Mouse (Mus musculus) retina, adult 2 months (tissue): ENCODE measurements around the gene Scaf11.
"Not testable (repeated sequence)": the region's sequence is repeated elsewhere in the genome, so short reads cannot be mapped to it uniquely, and the experiment has no call there.

ENCODE experiments used
- DNase-seq: peaks from one replicate; pipeline ENCODE4 v3.0.0-alpha.2; 2012; ENCODE audit warnings: low read depth, low spot score

Scaf11 gene

DNA sequence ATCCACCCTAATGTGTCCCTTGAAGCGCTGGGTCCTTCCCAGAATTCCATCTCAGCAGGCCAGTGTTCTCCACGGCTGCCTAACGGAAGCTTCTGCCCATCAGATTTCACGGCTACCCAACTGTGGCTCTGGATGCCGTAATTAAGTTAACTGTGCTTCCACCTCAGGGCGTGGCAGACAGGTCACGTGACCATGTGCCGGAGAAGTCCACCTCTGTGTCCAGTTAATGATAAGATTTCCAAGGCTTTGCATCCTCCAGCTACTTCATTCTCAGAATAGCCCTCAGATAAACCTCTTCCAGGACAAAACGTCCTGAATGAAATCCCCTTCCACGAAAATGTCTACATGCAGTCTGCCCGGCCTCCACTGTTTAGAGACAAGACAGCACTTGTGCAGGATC, 4.4 kb upstream of the Scaf11 start:
- no peak for DNase-seq

DNA sequence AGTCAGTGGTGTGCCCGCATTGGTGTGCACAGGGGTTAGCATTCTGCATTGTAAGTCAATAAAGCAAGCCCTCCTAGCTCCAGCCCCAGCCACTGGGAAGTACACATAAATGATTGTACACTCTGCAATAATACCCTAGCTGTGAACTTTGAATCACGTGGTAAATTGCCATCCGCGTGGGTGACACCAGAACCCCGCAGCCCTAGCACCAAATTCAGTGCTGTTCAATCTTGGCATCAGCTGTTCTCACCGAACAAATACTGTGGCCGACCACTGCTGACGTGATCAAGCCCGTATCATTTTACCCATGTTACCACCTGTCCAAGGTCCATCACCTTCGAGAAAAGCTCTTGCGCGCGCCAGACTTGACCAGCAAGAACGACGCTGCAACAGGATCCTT, 3.2 kb upstream of the Scaf11 start:
- DNase-seq: no peak

DNA sequence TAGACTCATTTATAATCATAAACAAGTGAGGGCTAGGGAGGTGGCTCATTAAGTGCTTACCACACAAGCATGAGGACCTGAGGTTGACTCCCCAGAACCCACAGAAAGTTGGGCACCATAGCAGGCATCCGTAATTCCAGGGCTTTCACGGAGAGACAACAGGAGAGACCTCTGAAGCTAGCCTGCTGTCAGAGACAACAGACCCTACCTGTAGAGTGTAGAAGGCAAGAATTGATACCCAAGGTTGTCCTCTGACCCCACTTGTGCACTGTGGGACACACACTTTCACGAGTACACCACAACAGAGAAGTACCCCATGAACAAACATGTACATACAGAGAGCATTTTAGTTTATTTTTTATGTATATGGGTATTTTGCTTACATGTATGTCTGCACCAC, 2.0 kb upstream of the Scaf11 start:
- DNase-seq: no peak

DNA sequence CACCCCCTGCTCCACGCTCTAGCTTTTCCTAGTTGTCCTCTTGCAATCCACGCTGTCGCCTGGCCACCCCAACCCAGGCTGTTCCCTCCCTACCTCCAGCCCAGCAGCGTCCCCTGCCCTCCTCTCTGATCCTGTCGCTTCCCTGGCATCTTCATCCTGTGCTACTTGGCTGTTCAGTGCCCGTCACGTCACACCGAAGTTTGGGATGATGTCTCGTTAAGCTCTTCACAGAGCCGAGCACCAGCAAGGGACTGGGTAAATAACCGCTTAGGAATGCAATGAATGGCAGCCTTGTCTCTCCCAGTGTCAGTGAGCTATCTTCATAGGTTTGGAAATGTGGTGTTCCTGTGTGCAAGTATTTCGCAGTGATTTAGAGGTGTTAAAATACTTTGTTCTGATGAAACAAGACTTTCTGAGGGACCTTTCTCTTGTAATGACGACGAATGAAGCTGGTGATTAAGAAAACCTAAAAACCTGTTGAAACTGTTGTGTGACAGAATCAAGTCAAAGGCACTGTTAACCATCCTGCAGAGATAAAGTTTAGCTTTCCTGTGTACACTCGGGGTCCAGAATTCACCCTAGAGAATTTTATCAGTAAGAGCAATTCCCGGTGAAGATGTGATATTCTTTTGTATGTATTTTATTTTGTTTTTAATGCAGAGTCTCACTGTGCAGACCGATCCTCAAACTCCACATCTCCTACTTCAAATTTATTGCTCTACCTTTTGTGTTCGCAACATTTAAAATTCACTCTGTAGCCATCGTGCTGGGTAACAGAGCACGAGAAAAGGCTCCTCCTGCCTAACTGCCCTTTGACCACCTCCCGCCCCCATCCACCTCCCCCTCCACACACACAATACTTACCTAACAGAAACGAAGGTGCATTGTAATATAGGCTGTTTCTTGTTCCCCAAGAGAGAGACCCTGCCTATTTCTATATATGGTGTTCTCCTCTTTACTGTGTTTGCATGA, 1.2 kb upstream of the Scaf11 start:
- DNase-seq: peak; percentile 26

DNA sequence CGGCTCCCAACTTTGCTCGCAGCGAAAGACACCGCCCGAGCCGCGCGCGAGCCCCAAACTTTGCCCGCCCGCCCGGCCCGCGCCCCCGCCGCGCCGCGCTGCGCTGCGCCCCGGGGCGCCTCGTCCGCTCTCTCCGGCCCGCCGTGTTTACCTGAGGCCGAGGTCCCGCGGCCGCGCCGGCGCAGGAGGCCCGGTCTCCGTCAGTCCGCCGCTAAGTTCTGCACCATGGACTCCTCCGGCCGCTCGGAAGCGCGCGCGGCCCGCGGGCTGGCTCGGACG, 253 bp downstream of the Scaf11 start:
- no peak for DNase-seq

DNA sequence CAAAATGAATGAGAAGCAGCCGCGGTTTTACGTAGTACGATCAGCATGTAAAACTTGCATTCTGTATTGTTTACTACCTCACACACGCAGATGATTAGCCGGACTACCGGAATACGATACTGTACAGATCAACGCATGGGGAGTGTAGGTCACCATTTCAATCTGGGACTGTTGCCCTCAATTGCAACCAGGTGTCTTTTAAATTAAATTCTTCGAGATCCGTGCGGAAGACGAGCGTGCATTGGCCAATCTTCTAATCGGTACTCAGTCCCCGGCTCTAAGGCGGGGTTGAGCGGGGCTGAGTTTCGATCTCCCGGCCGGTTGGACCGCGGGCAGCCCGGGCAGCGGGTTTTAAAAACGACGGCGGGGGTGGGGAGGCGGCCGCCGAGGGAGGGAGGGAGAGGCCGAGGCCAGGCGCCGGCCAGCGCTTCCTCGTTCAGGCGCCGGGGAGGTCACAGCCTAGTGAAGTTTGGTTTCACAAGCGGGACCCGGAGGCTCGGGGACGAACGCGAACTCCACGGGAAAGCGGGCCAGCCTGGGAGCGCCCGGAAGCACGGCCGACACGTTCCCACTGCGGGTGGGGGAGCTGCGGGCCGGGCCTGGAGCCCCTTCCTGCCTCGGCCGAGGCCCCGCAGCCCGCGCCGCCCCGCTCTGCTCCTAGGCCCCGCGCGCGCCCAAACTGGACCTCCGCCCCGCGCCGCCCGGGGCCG, 747 bp downstream of the Scaf11 start:
- no peak for DNase-seq

DNA sequence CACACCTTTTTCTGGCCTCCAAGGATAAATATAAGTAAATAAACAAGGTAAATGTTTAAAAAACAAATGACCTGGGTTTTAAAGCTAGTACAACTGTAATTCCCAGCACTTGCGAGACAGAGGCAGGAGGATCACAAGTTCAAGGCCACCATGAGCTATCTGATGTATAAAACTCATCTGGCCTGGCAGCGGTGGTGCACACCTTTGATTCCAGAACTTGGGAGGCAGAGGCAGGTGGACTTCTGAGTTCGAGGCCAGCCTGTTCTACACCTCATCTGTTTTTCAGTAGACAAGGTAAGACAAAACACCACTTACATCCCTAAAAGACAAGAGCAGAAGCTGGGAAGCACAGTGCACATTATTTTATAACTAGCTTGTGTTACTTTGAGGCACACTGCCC, 2.4 kb downstream of the Scaf11 start:
- no peak for DNase-seq

DNA sequence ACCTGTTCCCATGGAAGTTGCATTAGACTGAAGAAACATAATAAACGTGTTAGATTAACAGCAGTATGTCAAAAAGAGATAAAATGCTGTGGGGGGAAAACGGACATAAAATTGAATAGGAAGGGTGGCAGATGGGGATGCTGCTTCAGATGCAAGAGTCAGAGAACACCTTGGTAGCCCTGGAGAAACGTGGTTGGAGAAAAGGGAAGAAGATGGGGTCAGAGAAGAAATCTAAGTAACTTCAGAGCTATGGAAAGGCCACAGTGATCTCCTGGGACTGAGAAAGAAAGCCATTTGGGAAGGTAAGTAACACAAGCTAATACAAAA, 3.3 kb downstream of the Scaf11 start:
- DNase-seq: no peak

DNA sequence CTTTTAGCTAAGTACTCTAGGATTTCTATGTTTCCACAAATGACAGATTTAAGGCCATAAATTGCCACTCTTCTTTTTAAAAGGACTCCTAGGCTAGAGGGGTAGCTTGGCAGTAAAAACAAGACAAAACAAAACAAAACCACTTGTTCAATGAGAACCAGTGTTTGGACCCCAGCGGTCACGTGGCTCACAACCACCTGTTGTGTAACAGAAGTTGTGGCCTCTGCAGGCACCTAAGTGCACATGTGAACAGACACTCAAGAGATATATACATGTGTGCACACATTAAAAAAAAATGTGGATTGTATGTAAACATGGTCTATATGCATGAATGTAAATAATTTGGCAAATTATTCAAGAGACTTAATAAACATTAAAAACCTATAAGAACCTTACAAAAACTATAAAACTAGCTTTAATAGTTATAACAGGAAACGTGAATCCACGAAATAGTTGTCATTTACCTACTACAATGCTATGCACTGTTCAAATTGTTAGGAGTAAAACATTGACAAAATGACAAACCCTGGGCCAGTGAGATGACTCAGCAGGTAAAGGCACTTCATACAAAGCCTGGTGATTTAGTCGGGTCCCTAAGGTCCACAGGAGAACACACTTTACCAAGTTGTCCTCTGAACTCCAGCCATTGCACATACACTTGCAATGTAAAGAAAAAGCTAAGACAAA, 3.8 kb downstream of the Scaf11 start:
- no peak for DNase-seq

DNA sequence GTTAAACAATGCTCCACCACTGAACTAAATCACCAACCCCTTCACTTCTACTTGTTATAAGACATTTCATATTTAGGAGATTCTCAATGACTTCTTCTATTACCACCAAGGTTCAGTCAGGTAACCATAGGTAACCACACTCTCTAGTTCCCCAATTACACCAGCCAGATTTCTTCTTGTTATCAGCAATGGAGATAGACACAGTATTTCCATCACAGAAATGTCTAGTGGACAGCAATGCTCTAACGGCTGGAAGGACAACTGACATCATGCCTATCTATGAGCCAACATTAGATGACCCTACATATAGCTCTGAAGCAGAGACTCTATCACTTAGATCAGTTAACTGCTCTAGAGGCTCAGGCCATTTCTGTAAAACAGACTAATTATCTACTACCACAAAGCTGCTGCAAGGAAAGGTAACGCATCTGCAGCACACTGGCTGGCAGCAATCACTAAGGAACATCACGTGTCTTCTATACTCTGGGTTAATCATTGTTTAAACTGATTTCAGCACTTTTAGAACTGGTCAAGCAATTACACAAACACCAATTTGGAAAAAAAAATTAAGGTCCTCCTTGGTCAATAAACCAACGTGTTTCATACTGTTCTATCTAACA, 4.9 kb downstream of the Scaf11 start:
- DNase-seq: no peak

DNA sequence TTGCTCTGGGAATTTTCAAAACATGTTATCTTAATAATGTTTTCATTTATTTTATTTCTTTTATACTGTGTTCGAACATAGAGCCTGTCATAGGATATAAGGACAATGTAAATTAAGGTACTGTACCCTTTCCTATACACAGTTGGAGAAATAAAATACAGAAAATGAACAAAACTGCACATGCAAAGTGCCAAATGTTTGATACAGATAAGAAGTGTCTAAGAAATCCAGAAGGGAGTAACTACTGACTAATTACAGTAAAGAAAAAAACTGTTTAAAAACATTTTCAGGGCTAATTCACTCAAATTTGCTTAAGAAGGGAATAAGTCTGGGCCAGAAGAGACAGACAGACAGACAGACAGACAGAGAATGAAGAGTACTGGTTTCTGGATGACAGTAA, 7.3 kb downstream of the Scaf11 start:
- DNase-seq: no peak

DNA sequence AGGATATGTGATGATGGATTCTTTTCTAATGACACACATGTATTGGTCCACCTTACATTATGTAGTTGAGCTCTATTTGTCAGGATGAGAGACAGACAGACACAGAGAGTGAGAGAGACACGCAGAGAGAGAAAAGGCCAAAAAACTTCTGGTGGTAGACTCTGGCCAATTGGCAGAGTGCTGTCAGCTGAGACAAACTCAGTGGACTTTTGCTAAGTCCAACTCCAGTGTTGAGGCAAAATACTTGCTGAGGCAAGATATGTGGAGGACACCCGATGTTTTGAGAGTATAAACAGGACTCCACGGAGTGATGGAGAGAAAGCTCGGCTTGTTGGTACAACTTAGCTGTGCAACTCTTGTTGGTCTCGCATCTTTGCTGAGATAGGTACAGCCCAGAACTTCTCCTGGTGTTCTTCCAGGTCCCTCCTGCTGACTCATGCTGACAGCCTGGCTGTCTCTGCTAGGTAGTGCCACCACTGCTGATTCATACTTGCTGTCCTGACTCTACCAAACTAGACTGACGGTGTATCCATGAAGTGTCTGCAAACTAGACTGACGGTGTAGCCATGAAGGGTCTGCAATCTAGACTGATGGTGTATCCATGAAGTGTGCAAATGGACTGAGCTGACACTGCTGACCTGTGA, 11.9 kb downstream of the Scaf11 start:
- no peak for DNase-seq

DNA sequence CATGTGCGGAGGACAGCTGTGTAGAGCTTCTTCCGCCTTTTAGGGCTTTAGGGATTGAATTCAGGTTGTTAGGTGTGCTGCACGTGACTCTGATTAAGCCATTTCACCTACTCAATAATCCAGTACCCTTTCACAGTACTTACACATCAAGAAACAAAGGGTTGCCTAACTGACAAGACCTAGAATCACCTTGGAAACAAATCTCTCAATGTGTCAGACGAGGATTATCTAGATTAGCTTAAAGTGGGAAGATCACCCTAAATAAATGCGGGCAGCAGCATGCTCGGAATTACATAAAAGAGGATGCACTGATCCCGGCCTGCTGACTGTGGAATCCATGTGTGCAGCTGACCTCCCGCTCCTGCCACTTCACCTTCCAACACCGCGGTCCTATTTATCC, 13.9 kb downstream of the Scaf11 start:
- DNase-seq: peak; percentile 39

DNA sequence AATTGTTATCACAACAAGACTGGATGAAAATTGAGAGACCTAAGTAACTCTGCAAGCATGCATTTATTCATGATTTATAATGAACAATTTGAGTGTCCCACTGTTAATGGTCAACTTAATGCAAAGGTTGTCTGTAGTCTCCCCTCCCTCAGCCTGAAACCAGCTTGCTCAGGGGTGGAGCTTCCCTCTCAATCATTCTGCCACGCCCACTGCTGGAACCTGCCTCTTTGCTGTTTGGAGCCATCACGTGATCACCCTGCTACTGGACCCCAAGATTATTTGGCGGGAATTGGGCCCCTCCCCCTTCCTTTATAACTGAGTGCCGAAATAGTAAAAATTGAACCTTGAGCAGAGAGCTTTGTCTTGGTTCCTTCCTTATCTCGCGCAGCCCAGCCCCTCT, 19.2 kb downstream of the Scaf11 start:
- DNase-seq: not testable (repeated sequence)

DNA sequence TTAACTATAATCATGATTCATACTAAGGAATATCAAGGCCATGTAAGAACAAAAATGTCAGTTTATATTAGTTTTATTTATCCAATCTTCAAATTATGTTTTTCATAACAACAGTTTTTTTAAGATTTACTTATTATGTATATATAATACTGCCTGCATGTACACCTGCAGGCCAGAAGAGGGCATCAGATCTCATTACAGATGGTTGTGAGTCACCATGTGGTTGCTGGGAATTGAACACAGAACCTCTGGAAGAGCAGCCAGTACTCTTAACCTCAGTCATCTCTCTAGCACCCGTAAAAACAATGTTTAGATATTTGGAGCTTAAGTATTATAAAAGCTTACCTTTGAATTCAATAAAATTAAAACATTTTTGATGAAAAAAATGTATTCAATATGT, 26.4 kb downstream of the Scaf11 start:
- DNase-seq: no peak

DNA sequence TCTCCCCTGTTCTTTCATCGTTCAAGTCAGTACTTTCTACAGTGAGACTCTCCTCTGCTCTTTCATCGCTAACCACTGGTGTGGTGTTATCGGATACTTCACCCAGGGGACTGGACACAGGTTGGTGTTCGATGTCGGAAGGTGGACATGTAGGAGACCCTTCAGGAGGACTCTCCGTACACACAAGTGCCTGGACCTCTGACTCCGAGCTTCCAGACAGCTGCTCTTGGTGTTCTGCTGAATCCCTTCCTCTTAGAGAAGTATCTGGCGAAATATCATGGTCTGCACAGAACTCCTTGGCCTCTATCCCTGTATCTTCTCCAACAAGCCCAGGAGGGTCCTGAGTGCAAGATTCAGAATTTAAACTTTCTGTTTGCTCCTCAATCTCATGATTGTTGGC, 40.7 kb downstream of the Scaf11 start:
- no peak for DNase-seq

DNA sequence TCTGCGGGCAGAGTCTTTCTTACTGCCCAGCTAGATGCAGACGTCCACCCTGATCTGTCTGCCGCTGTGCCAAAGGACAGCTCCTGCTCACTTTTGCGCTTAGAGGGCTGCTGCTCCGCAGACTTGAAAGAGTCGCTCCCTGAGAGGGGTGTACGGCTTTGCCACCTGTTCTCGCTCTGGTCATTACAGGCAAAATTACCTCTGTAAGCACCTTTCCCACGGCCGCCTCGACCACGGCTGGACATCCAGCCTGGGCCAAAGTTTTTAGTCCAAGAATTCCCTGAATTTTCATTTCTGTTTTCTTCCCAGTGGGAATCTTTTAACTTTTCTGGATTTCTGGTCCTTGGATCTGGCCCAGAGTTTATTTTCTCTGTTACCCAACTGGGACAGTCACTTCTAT, 42.5 kb downstream of the Scaf11 start:
- DNase-seq: no peak

DNA sequence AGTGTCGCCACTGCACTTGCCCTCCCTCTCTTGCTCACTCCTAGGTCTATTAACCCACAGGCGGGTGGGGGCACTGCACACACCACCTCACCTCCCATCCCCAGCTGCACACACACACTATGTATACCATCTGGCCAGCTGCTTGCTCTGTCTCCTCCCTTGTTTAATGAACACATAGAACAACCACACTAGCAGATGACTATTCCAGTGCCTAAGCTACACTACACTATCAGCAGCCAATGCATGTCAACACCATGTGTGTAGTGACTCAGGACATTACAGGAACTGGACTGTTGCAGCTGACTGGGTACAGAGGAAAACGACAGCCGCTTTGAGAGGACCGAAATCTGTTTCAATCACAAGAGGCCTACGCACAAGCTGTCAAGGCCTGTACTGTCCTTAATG, 51.9 kb downstream of the Scaf11 start:
- no peak for DNase-seq

DNA sequence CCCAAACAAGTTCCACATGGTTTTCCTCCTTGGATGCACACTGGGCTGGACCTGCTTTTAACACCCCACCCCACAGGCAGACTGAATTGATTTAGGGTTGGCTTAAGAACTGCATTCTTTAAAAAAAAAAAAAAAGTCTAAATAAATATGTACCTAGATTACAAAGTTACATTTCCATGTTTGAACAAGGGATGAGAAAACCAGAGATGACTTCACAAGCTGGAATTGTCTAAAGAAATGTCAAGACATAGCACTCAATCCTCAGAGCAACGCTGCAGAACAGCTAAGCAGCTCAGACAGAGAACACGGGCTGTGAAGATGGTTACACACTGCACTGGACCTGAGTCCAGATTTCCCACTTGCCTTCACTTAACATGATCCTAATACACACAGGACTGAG, 53.5 kb downstream of the Scaf11 start:
- no peak for DNase-seq

DNA sequence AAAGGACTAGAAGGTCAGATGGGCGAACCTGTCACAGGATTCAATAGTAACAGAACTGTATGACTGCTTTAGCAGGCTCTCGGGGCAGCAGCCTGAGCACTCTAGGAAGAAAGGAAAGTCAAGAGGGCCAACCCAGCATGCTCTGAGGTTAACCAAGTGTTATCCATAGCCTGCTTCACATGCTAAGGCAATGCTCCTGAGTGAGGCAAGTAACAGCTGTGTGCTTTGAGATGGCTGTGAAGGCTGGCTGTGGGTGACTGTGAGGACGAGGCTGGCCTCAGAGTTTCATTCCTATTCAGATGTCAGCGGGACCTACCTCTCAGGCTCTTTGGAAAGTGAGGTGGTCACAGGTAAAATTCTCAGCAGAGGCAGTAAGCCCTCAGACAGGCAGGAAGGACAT, 54.4 kb downstream of the Scaf11 start:
- no peak for DNase-seq

DNA sequence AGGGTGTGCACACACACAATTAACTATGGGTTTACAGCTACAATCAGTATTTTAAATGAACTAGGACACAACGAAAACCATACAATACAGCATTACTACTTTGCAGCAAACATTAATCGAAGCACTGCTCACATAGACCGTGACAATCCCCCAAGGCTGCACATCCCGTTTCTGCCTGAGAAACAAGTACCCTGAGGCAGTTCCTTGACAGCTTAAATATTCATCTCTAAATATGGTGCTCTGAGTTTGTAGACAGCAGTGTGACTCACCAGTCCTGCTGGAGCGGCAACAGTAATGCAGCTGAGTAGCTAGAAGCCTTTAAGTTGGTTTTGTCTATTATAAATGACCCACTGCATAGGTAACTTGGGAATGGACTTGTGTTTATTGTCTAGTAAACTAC, 55.1 kb downstream of the Scaf11 start:
- no peak for DNase-seq

DNA sequence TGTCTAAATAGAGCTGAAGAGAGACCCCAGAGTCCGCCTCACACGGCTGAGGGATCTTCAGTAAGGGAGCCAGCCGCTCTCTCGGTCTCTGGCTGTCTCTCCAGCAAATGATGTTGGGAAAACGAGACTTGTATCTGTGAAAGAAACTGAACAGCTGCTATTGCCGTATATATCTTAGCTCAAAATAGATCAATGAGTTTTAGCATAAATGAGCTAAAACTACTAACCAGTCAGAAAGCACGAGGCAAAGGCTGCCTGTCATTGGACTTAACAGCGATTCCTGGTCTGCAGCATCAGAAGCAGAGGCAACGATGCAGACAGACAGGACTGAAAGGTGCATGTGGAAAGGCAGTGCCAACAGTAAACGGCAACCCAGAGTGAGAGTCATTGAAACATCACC, 62.3 kb downstream of the Scaf11 start:
- no peak for DNase-seq
